Mouse (Mus musculus) thymus, adult 2 months (tissue): Measurements from ENCODE around the gene Pole4.

ENCODE experiments used
- CTCF ChIP-seq: fragments of 200-500 bp; IDR thresholded peaks from 2 replicates; pipeline ENCODE4 v1.5.1; 2012; ENCODE audit warnings: mild to moderate bottlenecking, control low read depth, low read length, moderate library complexity, borderline replicate concordance; ENCODE audit not compliant: control insufficient read depth, poor library complexity, insufficient read depth; ENCODE audit errors: extremely low read depth
- POLR2A ChIP-seq: fragments of 200-500 bp; IDR thresholded peaks from 2 replicates; pipeline ENCODE4 v1.6.1; 2012; ENCODE audit warnings: mild to moderate bottlenecking, low read length, control low read depth, moderate library complexity; ENCODE audit not compliant: control insufficient read depth, poor library complexity, insufficient read depth; ENCODE audit errors: extremely low read depth

GRCm38 (mm10) chr6:82707742-82708141, 2.6 kb upstream of the Pole4 start:
- no peak for TF ChIP-seq POLR2A
- no peak for TF ChIP-seq CTCF
